Mouse (Mus musculus): ENCODE data around the gene Wbp2.

- TF ChIP-seq GATA1 (IDR thresholded peaks at IDR 0.05; ENCODE audit: low read length) (no peak), TAL1 (IDR thresholded peaks at IDR 0.05; ENCODE audit: low read length) (no peak)
Observed at GRCm38 (mm10) chr11:116076836-116077235, 10.0 kb downstream of the Wbp2 start.

All from erythroblast, embryonic 14.5 days (primary cell).